Mouse (Mus musculus) embryonic facial prominence, embryonic 12.5 days (tissue): ENCODE results near the gene Cdc42se2. TPM values are rescaled to one million over a fixed set of nuclear protein-coding genes. Genes with fewer than 3 reads are reported as not detected.

Experiments used
- ATAC-seq: fragments of 200-750 bp; cut with Nextera tagmentation; 2 replicates; pipeline ENCODE4 v1.8.0; 2017; ENCODE audit not compliant: insufficient number of reproducible peaks, insufficient read depth, low FRiP score, low TSS enrichment
- H3K27ac ChIP-seq: fragments of 300-500 bp; sonication (generic); 2 replicates; pipeline ENCODE4 v1.5.1; 2016; ENCODE audit warnings: mild to moderate bottlenecking
- H3K27me3 ChIP-seq: fragments of 300-500 bp; sonication (generic); 2 replicates; pipeline ENCODE4 v1.6.1; 2016; ENCODE audit warnings: mild to moderate bottlenecking, moderate library complexity
- H3K36me3 ChIP-seq: fragments of 300-500 bp; sonication (generic); 2 replicates; pipeline ENCODE4 v1.6.1; 2016; ENCODE audit warnings: mild to moderate bottlenecking
- H3K4me1 ChIP-seq: fragments of 300-500 bp; sonication (generic); 2 replicates; pipeline ENCODE4 v1.6.1; 2016
- H3K4me2 ChIP-seq: fragments of 300-500 bp; sonication (generic); replicated peaks from 2 replicates; pipeline ENCODE4 v1.6.1; 2016; ENCODE audit warnings: mild to moderate bottlenecking, moderate library complexity
- H3K4me3 ChIP-seq: fragments of 300-500 bp; sonication (generic); 2 replicates; pipeline ENCODE4 v1.5.1; 2016; ENCODE audit warnings: mild to moderate bottlenecking
- H3K9ac ChIP-seq: fragments of 300-500 bp; sonication (generic); 2 replicates; pipeline ENCODE4 v1.6.1; 2016; ENCODE audit warnings: mild to moderate bottlenecking, moderate library complexity
- H3K9me3 ChIP-seq: fragments of 300-500 bp; sonication (generic); 2 replicates; pipeline ENCODE4 v1.6.1; 2016; ENCODE audit warnings: mild to moderate bottlenecking, moderate library complexity
- WGBS: fragments of 180-500 bp; shearing (Covaris S2); methylation state at CpG from one replicate; pipeline ENCODE4 v1.1.7; 2016; 5-methylcytosine and 5-hydroxymethylcytosine counted together
- polyA plus RNA-seq: library from polyadenylated mRNA; unstranded; fragments of >200 nt; fragmentation: Nextera tagmentation; extraction: Ambion mirVana; gene quantifications from 2 replicates; pipeline ENCODE4 v1.2.1, GENCODE M21; 2016

The Cdc42se2 gene
- polyA plus RNA-seq, 1 experiment from 2014 or later: 114 TPM

GRCm38 (mm10) chr11:54771549-54771948 is 15.9 kb downstream of the Cdc42se2 start:
- Histone ChIP-seq H3K9ac (no peak overlapping the region), H3K9me3 (no peaks in the 10 kb centered on the region), H3K4me2 (no peak overlapping the region), H3K27me3 (no peaks in the 10 kb centered on the region), H3K4me3 (no peak overlapping the region), H3K4me1 (no peaks in the 10 kb centered on the region), H3K27ac (no peak overlapping the region), H3K36me3 (no peaks in the 10 kb centered on the region)
- ATAC-seq: no peak

DNA sequence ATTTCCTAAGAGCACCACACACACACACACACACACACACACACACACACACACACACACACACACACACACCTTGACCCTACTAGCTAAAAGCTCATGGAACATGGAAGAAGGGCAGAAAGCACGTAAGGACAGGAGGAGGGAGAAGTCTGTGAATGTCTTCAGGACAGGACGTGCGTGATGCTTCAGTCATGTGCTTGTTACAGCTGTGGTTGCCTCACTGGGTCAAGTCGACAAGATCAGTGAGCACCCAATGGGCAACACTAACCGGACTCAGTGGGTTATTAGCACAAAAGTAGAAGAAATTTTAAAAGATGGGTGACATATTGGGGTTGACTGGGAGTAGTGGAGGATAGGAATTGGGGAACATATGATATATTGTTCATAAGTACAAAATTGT is 17.6 kb downstream of the Cdc42se2 start:
- 91% methylated on average over 5 of the region's 5 CpGs for WGBS

DNA sequence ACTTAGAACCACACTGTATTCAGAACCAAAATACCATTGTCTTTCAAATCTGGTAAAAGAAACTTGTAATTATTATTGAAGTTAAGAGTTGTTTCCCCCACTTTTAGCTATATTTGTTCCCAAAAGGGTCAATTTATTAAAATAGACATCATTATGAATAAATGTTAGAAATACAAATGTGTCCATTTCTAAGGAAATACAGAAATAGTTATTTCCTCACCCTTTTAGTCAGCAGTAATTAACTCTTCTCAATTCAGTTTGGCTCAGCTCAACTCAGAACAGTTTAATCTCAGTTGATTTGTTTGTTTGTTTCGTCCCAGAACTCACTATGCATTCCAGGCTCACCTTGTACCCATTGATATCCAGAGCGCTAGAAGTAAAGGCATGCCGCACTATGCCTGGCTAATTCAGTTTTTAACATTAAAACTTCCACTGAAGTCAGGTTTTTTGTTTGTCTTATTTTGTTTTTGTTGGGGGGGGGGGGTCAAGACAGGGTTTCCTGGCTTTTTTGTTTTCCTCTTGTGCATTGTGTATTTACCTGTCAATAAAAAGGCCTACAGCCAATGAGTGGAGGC is 19.3 kb downstream of the Cdc42se2 start:
- Histone ChIP-seq H3K9ac (no peak overlapping the region), H3K27ac (no peak overlapping the region), H3K4me2 (no peak overlapping the region), H3K36me3 (no peaks in the 10 kb centered on the region), H3K27me3 (no peaks in the 10 kb centered on the region), H3K4me1 (no peaks in the 10 kb centered on the region), H3K4me3 (no peak overlapping the region), H3K9me3 (no peaks in the 10 kb centered on the region)
- ATAC-seq: no peak
- WGBS: 91% methylated on average over 3 of the region's 3 CpGs

More for the DNA sequence above, 17.6 kb downstream of the Cdc42se2 start:
- no peak overlapping the region for H3K27ac ChIP-seq
- no peaks in the 10 kb centered on the region for H3K36me3 ChIP-seq
- H3K27me3 ChIP-seq: no peaks in the 10 kb centered on the region
- no peak overlapping the region for H3K4me2 ChIP-seq
- H3K9ac ChIP-seq: no peak overlapping the region
- no peaks in the 10 kb centered on the region for H3K9me3 ChIP-seq
- no peak for ATAC-seq
- H3K4me1 ChIP-seq: no peaks in the 10 kb centered on the region
- no peak overlapping the region for H3K4me3 ChIP-seq

GRCm38 (mm10) chr11:54764759-54765158 is 22.7 kb downstream of the Cdc42se2 start:
- WGBS: 83% methylated on average over 1 of the region's 1 CpGs
- H3K9me3 ChIP-seq: no peaks in the 10 kb centered on the region
- no peak overlapping the region for H3K27ac ChIP-seq
- ATAC-seq: no peak
- peaks cover 3% of the 10 kb centered on the region; the same call in 1 of the 2 replicates for H3K4me1 ChIP-seq
- H3K4me2 ChIP-seq: no peak overlapping the region
- no peak overlapping the region for H3K9ac ChIP-seq
- H3K36me3 ChIP-seq: no peaks in the 10 kb centered on the region
- H3K27me3 ChIP-seq: no peaks in the 10 kb centered on the region
- H3K4me3 ChIP-seq: no peak overlapping the region

DNA sequence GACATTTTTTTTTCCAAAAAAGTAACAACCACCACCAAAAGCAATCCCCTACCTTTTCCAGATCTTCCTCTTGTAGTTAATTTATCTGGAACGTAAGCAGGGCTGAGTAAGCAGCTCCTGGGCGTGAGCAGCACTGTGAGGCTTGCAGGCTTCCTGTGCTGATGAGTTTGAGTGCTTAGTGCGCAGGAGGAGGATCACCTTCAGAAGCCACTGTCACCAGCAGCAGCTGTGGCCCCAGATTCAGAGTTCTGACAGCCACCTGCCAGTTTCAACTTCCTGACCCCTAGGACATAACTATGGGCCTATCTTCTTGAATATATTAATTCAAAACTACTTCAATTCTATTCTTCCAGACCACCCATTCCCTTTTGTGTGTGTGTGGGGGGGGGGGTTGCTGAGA is 23.4 kb downstream of the Cdc42se2 start:
- Histone ChIP-seq H3K36me3 (no peaks in the 10 kb centered on the region), H3K9me3 (no peaks in the 10 kb centered on the region), H3K27me3 (no peaks in the 10 kb centered on the region), H3K4me3 (no peak overlapping the region), H3K9ac (no peak overlapping the region), H3K4me2 (no peak overlapping the region), H3K4me1 (peaks cover 3% of the 10 kb centered on the region; the same call in 1 of the 2 replicates), H3K27ac (no peak overlapping the region)
- ATAC-seq: no peak
- WGBS: 72% methylated on average over 3 of the region's 3 CpGs

DNA sequence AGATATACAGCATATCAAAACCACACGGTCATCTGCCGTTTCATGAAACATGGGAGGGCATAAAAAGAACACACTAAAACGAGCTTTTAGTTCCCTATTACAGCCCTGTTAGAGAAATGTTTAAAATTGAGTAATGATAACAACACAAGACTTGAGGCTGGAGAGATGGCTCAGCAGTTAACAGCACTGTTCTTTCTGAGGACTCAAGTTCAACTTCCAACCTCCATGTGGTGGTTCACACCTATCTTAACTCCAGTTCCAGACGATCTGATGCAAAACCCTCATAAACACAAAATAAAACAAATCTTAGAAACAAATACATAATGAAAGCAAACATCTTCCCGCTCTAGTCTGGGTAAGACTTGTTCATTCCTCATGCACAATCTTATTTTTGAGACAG is 24.7 kb downstream of the Cdc42se2 start:
- Histone ChIP-seq H3K9ac (no peak overlapping the region), H3K27me3 (no peaks in the 10 kb centered on the region), H3K9me3 (no peaks in the 10 kb centered on the region), H3K4me2 (no peak overlapping the region), H3K4me3 (no peak overlapping the region), H3K27ac (no peak overlapping the region), H3K36me3 (no peaks in the 10 kb centered on the region), H3K4me1 (peaks cover 3% of the 10 kb centered on the region; the same call in 1 of the 2 replicates)
- ATAC-seq: no peak
- 90% methylated on average over 5 of the region's 5 CpGs for WGBS

- Histone ChIP-seq H3K27ac (no peak overlapping the region), H3K9ac (no peak overlapping the region), H3K36me3 (peaks cover 2% of the 10 kb centered on the region; the same call in 1 of the 2 replicates), H3K27me3 (no peaks in the 10 kb centered on the region), H3K4me2 (no peak overlapping the region), H3K4me3 (no peak overlapping the region), H3K9me3 (no peaks in the 10 kb centered on the region), H3K4me1 (peaks cover 3% of the 10 kb centered on the region; the same call in 1 of the 2 replicates)
- 69% methylated on average over 1 of the region's 1 CpGs for WGBS
- ATAC-seq: no peak
Measured at GRCm38 (mm10) chr11:54757993-54758392, 29.5 kb downstream of the Cdc42se2 start.

DNA sequence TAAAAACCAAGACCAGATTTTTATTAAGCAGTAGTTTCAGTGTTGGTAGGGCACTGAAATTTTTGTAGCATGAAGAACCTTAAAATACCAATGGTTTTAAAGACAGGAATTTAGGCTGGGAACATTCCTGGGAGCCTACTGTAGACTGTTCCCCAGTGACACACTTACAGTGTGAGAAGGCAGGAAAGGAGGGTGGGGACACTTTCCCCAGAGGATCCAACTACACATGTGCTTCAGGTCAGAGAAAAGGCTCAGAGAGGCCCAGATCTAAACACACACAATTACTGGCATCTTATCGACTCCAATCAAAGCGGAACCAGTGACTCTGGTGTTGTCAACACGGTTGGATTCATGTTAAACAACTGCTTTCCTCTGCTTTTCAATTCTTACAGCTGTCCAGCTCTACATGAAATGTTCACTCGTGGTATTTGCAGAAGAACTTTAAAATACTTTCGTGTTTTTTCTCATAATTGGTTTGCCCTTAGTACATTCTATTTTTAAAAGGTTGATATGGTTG is 32.3 kb downstream of the Cdc42se2 start:
- H3K4me3 ChIP-seq: no peak overlapping the region
- no peak overlapping the region for H3K4me2 ChIP-seq
- no peak for ATAC-seq
- H3K4me1 ChIP-seq: no peaks in the 10 kb centered on the region
- no peaks in the 10 kb centered on the region for H3K27me3 ChIP-seq
- WGBS: 83% methylated on average over 5 of the region's 5 CpGs
- no peaks in the 10 kb centered on the region for H3K9me3 ChIP-seq
- H3K36me3 ChIP-seq: peaks cover 12% of the 10 kb centered on the region
- H3K27ac ChIP-seq: no peak overlapping the region
- no peak overlapping the region for H3K9ac ChIP-seq

DNA sequence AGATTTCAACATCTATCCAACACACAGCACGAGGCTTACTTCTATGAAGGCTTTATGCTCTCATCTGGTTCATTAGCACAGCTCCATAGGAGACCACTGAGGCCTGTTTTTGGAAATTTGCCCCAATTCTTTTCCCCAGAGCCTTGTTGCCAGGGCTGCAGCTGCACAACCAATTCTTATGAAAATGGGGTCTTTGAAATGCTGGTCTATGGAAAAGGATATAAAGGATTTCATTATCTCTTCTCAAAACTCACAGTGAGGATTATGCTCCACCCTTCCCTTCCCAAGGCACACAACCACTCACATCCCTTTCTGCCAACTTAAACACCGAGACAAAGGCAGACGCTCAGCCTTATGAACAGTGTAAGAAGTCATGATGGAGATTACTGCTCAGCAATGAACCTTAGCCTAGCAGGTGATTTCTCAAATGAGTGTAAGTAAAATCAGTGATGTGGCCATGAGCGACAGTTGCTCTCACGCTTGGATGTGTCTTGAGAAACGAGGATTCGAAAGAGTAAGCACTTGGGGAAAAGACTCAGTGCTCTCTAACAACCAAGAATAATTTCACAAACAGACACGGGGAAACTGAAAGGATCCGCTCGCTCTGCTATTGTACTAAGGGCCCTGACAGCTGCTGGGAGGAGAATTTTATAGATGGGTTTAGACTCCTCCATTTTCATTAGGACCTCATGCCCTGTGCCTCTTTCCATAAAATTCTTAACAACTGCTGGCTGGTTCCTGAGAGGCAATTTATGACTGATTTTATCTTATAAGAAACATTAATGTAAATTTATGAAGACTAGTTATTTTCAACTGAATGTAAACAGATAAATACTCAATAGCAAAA is 33.0 kb downstream of the Cdc42se2 start:
- no peaks in the 10 kb centered on the region for H3K4me1 ChIP-seq
- H3K27ac ChIP-seq: no peak overlapping the region
- WGBS: 90% methylated on average over 10 of the region's 10 CpGs
- no peak overlapping the region for H3K4me2 ChIP-seq
- H3K9ac ChIP-seq: no peak overlapping the region
- no peaks in the 10 kb centered on the region for H3K27me3 ChIP-seq
- ATAC-seq: no peak
- H3K4me3 ChIP-seq: no peak overlapping the region
- H3K36me3 ChIP-seq: peaks cover 15% of the 10 kb centered on the region
- H3K9me3 ChIP-seq: no peaks in the 10 kb centered on the region

- ATAC-seq: no peak
- H3K4me1 ChIP-seq: no peaks in the 10 kb centered on the region
- H3K9me3 ChIP-seq: no peaks in the 10 kb centered on the region
- no peaks in the 10 kb centered on the region for H3K27me3 ChIP-seq
- 77% methylated on average over 4 of the region's 4 CpGs for WGBS
- H3K4me2 ChIP-seq: no peak overlapping the region
- peaks cover 31% of the 10 kb centered on the region for H3K36me3 ChIP-seq
- no peak overlapping the region for H3K4me3 ChIP-seq
- no peak overlapping the region for H3K27ac ChIP-seq
- no peak overlapping the region for H3K9ac ChIP-seq
Measured at GRCm38 (mm10) chr11:54751502-54751901, 36.0 kb downstream of the Cdc42se2 start.

DNA sequence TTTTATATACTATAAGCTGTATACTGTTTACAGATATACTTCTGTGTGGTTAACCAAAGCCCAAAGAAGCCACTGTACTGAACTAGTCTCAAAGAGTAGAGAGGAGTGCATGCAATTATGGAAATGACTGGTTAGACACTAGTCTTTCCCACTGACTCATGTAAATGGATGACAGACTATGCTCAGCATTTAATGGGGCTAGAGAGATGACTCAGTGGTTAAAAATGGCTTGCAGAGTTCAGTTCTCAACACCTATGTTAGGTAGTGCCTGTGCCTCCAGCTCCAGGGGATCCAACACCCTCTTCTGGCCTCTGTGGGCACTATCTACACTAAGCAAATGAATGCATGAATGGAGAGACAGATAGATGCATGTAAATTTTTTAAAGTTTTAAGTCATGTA is 38.6 kb downstream of the Cdc42se2 start:
- Histone ChIP-seq H3K27ac (no peak overlapping the region), H3K36me3 (peaks cover 31% of the 10 kb centered on the region), H3K4me1 (no peaks in the 10 kb centered on the region), H3K9ac (no peak overlapping the region), H3K4me2 (no peak overlapping the region), H3K9me3 (no peaks in the 10 kb centered on the region), H3K4me3 (no peak overlapping the region), H3K27me3 (no peaks in the 10 kb centered on the region)
- ATAC-seq: no peak

- H3K36me3 ChIP-seq: peaks cover 29% of the 10 kb centered on the region
- no peak overlapping the region for H3K4me2 ChIP-seq
- H3K27ac ChIP-seq: no peak overlapping the region
- H3K9me3 ChIP-seq: no peaks in the 10 kb centered on the region
- H3K9ac ChIP-seq: no peak overlapping the region
- WGBS: 92% methylated on average over 1 of the region's 1 CpGs
- H3K4me1 ChIP-seq: no peaks in the 10 kb centered on the region
- no peaks in the 10 kb centered on the region for H3K27me3 ChIP-seq
- ATAC-seq: no peak
- H3K4me3 ChIP-seq: no peak overlapping the region
Measured at GRCm38 (mm10) chr11:54744231-54744630, 43.2 kb downstream of the Cdc42se2 start.
